Mouse (Mus musculus): ENCODE results near the gene Nt5dc3. TPM values are rescaled to one million over a fixed set of nuclear protein-coding genes. Genes with fewer than 3 reads are reported as not detected.

The Nt5dc3 gene
- polyA plus RNA-seq, 1 experiment = 13.7 TPM

- H3K4me3 ChIP-seq (ENCODE audit: insufficient read depth, poor library complexity, severe bottlenecking) = no peak overlapping the region
- peaks cover 35% of the 10 kb centered on the region for H3K36me3 ChIP-seq (ENCODE audit: control insufficient read depth, insufficient read depth)
- no peak overlapping the region for H3ac ChIP-seq (ENCODE audit: control insufficient read depth, insufficient read length, low read depth)
- TF ChIP-seq CEBPB (IDR thresholded peaks at IDR 0.05; ENCODE audit: low read depth) (no peak), FOSL1 (IDR thresholded peaks at IDR 0.05; ENCODE audit: insufficient read depth, low read length, poor library complexity, severe bottlenecking) (no peak), MYOD1 (IDR thresholded peaks at IDR 0.05; ENCODE audit: control insufficient read depth, insufficient read length, low read depth) (no peak), USF1 (IDR thresholded peaks at IDR 0.05; ENCODE audit: low read depth) (no peak), MAX (IDR thresholded peaks at IDR 0.05) (no peak), MYOG (IDR thresholded peaks at IDR 0.05; ENCODE audit: control insufficient read depth, extremely low read depth, insufficient read length) (no peak), CTCF (IDR thresholded peaks at IDR 0.05; ENCODE audit: control insufficient read depth, insufficient read depth, insufficient read length) (no peak)
- H3K27me3 ChIP-seq (ENCODE audit: control insufficient read depth, insufficient read depth, insufficient read length) = no peaks in the 10 kb centered on the region
- H3K79me3 ChIP-seq (ENCODE audit: low read depth) = peaks cover 5% of the 10 kb centered on the region
- peaks cover 13% of the 10 kb centered on the region for H3K79me2 ChIP-seq (ENCODE audit: control insufficient read depth, insufficient read depth)
Observed at GRCm38 (mm10) chr10:86815133-86815532, 36.3 kb downstream of the Nt5dc3 start.

DNA sequence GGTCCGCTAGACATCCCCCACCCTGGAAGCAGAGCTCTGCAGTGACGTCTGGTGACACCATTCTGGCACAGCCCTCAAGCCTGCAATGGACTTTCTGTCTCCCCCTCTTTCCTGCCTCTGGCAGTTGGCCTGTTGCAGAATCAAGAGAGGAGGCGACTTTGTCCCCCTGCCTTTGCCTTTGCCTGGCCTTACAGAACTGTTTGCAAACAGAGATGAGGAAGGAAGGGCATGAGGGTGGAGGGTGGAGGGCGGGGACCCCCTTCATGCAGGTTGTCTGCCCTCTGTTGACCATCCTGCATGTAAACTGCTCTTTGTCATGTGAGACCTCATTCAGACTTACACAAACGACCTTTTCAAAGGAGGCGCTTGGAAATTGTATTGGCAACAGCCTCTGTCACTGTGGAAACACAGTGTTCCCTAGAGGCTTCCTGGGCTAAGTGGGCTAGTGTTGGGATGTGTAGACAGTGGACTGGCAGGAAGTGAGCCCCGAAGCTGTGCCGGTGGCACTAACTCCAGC is 40.9 kb downstream of the Nt5dc3 start:
- TF ChIP-seq CTCF (IDR thresholded peaks at IDR 0.05; ENCODE audit: control insufficient read depth, insufficient read depth, insufficient read length) (no peak), USF1 (IDR thresholded peaks at IDR 0.05; ENCODE audit: low read depth) (no peak), CEBPB (IDR thresholded peaks at IDR 0.05; ENCODE audit: low read depth) (no peak), MYOD1 (IDR thresholded peaks at IDR 0.05; ENCODE audit: control insufficient read depth, insufficient read length, low read depth) (no peak), MYOG (IDR thresholded peaks at IDR 0.05; ENCODE audit: control insufficient read depth, extremely low read depth, insufficient read length) (no peak), FOSL1 (IDR thresholded peaks at IDR 0.05; ENCODE audit: insufficient read depth, low read length, poor library complexity, severe bottlenecking) (no peak), MAX (IDR thresholded peaks at IDR 0.05) (no peak)
- H3K27me3 ChIP-seq (ENCODE audit: control insufficient read depth, insufficient read depth, insufficient read length) = no peaks in the 10 kb centered on the region

DNA sequence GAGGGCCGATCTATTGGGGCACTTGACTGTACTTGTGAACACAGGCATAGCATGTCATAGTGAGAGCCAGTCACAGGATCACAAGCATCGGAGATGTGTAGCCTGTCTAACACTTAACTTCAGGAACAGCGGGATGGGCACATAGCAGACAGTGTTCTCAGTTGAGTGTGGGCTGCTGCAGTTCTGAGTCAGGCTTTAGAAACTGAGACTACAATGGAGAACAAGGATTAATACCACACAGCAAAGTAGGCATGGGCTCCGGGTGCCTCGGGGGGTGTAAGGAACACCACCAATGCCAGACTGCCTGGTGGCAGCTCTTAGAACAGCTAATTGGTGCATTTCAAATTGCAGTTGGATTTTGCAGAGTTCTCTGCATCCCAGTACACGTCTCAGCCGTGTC is 42.2 kb downstream of the Nt5dc3 start:
- Histone ChIP-seq H3K79me2 (ENCODE audit: control insufficient read depth, insufficient read depth) (no peaks in the 10 kb centered on the region), H3K79me3 (ENCODE audit: low read depth) (no peaks in the 10 kb centered on the region), H3K4me3 (ENCODE audit: insufficient read depth, poor library complexity, severe bottlenecking) (no peak overlapping the region), H3K27me3 (ENCODE audit: control insufficient read depth, insufficient read depth, insufficient read length) (no peaks in the 10 kb centered on the region), H3ac (ENCODE audit: control insufficient read depth, insufficient read length, low read depth) (no peak overlapping the region), H3K36me3 (ENCODE audit: control insufficient read depth, insufficient read depth) (peaks cover 66% of the 10 kb centered on the region)
- TF ChIP-seq MAX (IDR thresholded peaks at IDR 0.05) = no peak
- no peak for TF ChIP-seq MYOG (IDR thresholded peaks at IDR 0.05; ENCODE audit: control insufficient read depth, extremely low read depth, insufficient read length)
- TF ChIP-seq CEBPB (IDR thresholded peaks at IDR 0.05; ENCODE audit: low read depth) = no peak
- no peak for TF ChIP-seq USF1 (IDR thresholded peaks at IDR 0.05; ENCODE audit: low read depth)
- TF ChIP-seq MYOD1 (IDR thresholded peaks at IDR 0.05; ENCODE audit: control insufficient read depth, insufficient read length, low read depth) = no peak
- TF ChIP-seq CTCF (IDR thresholded peaks at IDR 0.05; ENCODE audit: control insufficient read depth, insufficient read depth, insufficient read length) = no peak
- no peak for TF ChIP-seq FOSL1 (IDR thresholded peaks at IDR 0.05; ENCODE audit: insufficient read depth, low read length, poor library complexity, severe bottlenecking)

More for the DNA sequence above, 40.9 kb downstream of the Nt5dc3 start:
- no peaks in the 10 kb centered on the region for H3K79me3 ChIP-seq (ENCODE audit: low read depth)
- H3K79me2 ChIP-seq (ENCODE audit: control insufficient read depth, insufficient read depth) = no peaks in the 10 kb centered on the region
- no peak overlapping the region for H3ac ChIP-seq (ENCODE audit: control insufficient read depth, insufficient read length, low read depth)
- H3K36me3 ChIP-seq (ENCODE audit: control insufficient read depth, insufficient read depth) = peaks cover 62% of the 10 kb centered on the region
- H3K4me3 ChIP-seq (ENCODE audit: insufficient read depth, poor library complexity, severe bottlenecking) = no peak overlapping the region

DNA sequence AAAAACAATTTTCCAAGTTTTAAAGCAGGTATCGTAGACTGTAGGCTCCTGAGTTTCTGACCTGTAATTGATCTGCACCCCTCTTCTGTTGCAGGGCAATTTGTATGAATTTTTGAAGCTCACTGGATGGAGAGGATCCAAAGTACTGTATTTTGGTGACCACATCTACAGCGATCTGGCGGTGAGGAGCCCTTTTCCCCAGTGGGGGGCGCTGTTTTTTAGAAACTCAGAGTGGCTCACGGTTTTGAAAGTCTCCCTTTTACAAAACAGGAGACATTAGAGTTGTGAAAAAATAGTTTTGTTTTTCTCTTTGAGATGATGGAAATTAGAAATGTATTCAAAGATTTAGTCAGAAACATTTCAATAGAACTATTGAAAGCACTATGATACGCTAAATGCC is 45.3 kb downstream of the Nt5dc3 start:
- Histone ChIP-seq H3K4me3 (ENCODE audit: insufficient read depth, poor library complexity, severe bottlenecking) (no peak overlapping the region), H3K36me3 (ENCODE audit: control insufficient read depth, insufficient read depth) (peaks cover 87% of the 10 kb centered on the region), H3K27me3 (ENCODE audit: control insufficient read depth, insufficient read depth, insufficient read length) (no peaks in the 10 kb centered on the region), H3K79me2 (ENCODE audit: control insufficient read depth, insufficient read depth) (peaks cover 7% of the 10 kb centered on the region), H3ac (ENCODE audit: control insufficient read depth, insufficient read length, low read depth) (no peak overlapping the region), H3K79me3 (ENCODE audit: low read depth) (no peaks in the 10 kb centered on the region)
- TF ChIP-seq CEBPB (IDR thresholded peaks at IDR 0.05; ENCODE audit: low read depth) (no peak), CTCF (IDR thresholded peaks at IDR 0.05; ENCODE audit: control insufficient read depth, insufficient read depth, insufficient read length) (no peak), MYOG (IDR thresholded peaks at IDR 0.05; ENCODE audit: control insufficient read depth, extremely low read depth, insufficient read length) (no peak), MYOD1 (IDR thresholded peaks at IDR 0.05; ENCODE audit: control insufficient read depth, insufficient read length, low read depth) (no peak), FOSL1 (IDR thresholded peaks at IDR 0.05; ENCODE audit: insufficient read depth, low read length, poor library complexity, severe bottlenecking) (no peak), USF1 (IDR thresholded peaks at IDR 0.05; ENCODE audit: low read depth) (no peak), MAX (IDR thresholded peaks at IDR 0.05) (no peak)

DNA sequence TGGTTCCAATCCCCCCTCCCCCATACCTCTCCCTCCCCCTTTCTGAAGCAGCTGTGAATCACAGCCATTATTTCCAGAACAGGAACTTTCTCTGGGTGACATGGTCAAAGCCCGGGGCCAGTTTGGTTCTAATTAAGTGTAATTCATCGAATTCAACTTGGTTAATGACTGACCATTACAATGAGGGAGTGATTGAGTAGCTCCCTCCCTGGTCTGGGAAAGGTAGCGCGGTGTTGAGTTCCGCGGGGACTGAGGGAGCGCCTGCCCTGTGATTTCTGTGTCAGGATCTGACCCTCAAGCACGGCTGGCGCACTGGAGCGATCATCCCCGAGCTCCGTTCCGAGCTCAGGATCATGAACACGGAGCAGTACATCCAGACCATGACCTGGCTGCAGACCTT is 46.1 kb downstream of the Nt5dc3 start:
- Histone ChIP-seq H3K79me2 (ENCODE audit: control insufficient read depth, insufficient read depth) (peaks cover 9% of the 10 kb centered on the region), H3K4me3 (ENCODE audit: insufficient read depth, poor library complexity, severe bottlenecking) (no peak overlapping the region)
- TF ChIP-seq MYOG (IDR thresholded peaks at IDR 0.05; ENCODE audit: control insufficient read depth, extremely low read depth, insufficient read length) (no peak), CEBPB (IDR thresholded peaks at IDR 0.05; ENCODE audit: low read depth) (no peak), USF1 (IDR thresholded peaks at IDR 0.05; ENCODE audit: low read depth) (no peak)

More for the DNA sequence above, 46.1 kb downstream of the Nt5dc3 start:
- H3ac ChIP-seq (ENCODE audit: control insufficient read depth, insufficient read length, low read depth) = no peak overlapping the region
- H3K36me3 ChIP-seq (ENCODE audit: control insufficient read depth, insufficient read depth) = peaks cover 81% of the 10 kb centered on the region
- H3K27me3 ChIP-seq (ENCODE audit: control insufficient read depth, insufficient read depth, insufficient read length) = no peaks in the 10 kb centered on the region
- H3K79me3 ChIP-seq (ENCODE audit: low read depth) = no peaks in the 10 kb centered on the region
